Mouse (Mus musculus) erythroblast, embryonic 14.5 days (primary cell): ENCODE results near the gene Golph3l. TPM values are rescaled to one million over a fixed set of nuclear protein-coding genes. Genes with fewer than 3 reads are reported as not detected.

ENCODE experiments used
- H3K27me3 ChIP-seq: 2 replicates; pipeline ENCODE4 v1.6.1; 2012; ENCODE audit warnings: inconsistent platforms; ENCODE audit not compliant: control insufficient read depth
- H3K36me3 ChIP-seq: 2 replicates; pipeline ENCODE4 v1.6.1; 2012; ENCODE audit warnings: mild to moderate bottlenecking, inconsistent platforms; ENCODE audit not compliant: control insufficient read depth
- H3K4me1 ChIP-seq: 2 replicates; pipeline ENCODE4 v1.6.1; 2012; ENCODE audit warnings: inconsistent platforms; ENCODE audit not compliant: control insufficient read depth
- H3K4me3 ChIP-seq: replicated peaks from 2 replicates; pipeline ENCODE3; 2012; ENCODE audit warnings: moderate library complexity, mild to moderate bottlenecking, inconsistent platforms
- H3K9me3 ChIP-seq: 2 replicates; pipeline ENCODE4 v1.6.1; 2012; ENCODE audit warnings: low read length, inconsistent platforms, mixed read lengths; ENCODE audit not compliant: control insufficient read depth
- GATA1 ChIP-seq: IDR thresholded peaks from 2 replicates; pipeline ENCODE4 v1.6.1; 2012; ENCODE audit warnings: low read length, inconsistent platforms, mixed read lengths
- TAL1 ChIP-seq: IDR thresholded peaks from 3 replicates; pipeline ENCODE4 v1.6.1; 2012; ENCODE audit warnings: low read length, inconsistent platforms, mixed read lengths
- polyA plus RNA-seq: library from polyadenylated mRNA; stranded (reverse); fragments of >175 nt; gene quantifications from 2 replicates; pipeline ENCODE4 v1.2.3, GENCODE M21; 2012

The Golph3l gene
- polyA plus RNA-seq, 1 experiment: 0.99 TPM

DNA sequence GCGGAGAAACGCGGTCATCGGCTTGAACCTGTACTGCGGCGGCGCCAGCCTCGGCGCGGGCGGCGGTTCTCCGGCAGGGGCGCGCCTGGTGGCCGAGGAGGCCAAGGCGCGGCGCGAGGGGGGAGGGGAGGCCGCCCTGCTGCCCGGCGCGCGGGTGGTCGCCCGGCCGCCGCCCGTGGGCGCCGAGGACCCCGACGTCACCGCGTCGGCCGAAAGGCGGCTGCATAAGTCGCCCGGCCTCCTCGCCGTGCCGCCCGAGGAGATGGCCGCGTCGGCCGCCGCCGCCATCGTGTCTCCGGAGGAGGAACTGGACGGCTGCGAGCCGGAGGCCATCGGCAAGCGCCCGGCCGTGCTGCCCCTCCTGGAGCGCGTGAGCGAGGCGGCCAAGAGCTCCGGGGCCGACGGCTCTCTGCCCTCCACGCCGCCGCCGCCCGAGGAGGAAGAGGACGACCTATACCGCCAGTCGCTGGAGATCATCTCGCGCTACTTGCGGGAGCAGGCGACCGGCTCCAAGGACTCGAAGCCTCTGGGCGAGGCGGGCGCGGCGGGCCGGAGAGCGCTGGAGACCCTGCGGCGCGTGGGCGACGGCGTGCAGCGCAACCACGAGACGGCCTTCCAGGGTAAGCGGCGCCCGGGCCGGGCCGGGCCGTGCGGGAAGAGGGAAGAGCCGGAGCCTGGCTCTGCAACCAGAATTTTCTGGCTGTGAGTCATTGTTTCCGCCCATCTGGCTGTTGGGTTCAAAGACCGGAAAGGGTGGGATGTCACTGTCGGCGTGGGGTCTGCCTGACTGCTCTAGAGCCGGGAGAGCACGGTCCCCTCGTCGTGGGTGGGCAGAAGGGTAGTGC is 70.4 kb downstream of the Golph3l start:
- Histone ChIP-seq H3K27me3 (no peaks in the 10 kb centered on the region), H3K4me1 (peaks cover 58% of the 10 kb centered on the region), H3K36me3 (peaks cover 61% of the 10 kb centered on the region), H3K9me3 (no peaks in the 10 kb centered on the region), H3K4me3 (peak overlapping the region; percentile 79)
- TF ChIP-seq TAL1 (no peak), GATA1 (no peak)

DNA sequence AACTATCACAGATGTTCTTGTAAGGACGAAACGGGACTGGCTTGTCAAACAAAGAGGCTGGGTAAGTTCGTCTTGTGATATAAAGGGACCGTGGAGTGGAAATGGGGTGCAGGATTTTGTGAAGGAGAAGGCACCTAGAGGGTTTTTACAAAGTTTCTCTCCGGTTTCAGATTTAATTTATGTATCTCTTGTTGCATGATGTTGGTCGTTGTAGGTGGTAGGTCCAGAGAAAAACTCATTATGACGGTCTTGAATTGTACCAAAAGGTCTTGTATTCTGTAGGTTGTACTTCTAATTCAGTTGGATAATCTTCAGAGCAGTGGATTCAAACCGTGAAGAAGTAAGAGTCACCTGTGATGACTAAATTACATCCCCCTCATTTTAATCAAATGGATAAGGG is 71.2 kb downstream of the Golph3l start:
- Histone ChIP-seq H3K4me3 (peak overlapping the region; percentile 79), H3K9me3 (no peaks in the 10 kb centered on the region), H3K36me3 (peaks cover 70% of the 10 kb centered on the region), H3K4me1 (peaks cover 67% of the 10 kb centered on the region), H3K27me3 (no peaks in the 10 kb centered on the region)
- no peak for TF ChIP-seq GATA1
- TF ChIP-seq TAL1: no peak

DNA sequence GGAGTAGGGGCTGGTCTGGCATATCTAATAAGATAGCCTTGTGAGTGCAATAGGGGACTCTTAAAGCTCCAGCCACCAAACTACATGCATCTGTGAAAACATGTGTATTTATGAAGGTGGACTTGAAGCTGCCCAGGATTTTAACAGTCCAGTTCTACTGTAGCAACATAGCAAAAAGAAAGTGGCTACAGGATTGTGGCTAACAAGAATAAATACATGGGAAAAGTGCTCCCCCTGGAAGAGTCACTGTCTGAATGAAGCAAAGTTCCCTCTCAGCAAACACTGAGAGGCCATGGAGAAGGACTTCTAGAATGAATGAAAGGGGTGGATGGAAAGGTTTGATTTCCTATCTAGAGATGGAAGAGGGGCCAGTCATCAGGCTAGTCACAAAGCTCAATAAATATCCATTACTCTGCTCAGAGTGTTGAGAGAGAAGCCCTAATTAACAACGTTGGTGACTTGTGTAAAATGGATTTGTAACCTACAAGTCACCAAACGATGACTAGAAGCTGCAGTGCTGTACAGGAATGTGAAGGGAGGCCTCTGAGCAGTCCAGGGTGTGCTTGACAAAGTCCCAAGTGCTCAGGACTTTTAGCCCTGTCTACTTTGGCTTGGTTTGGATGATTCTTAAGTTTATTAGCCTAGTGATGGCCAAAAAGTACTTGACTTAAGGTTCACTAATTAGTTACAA is 72.2 kb downstream of the Golph3l start:
- Histone ChIP-seq H3K36me3 (peaks cover 74% of the 10 kb centered on the region), H3K4me3 (peak overlapping the region; percentile 79), H3K4me1 (peaks cover 75% of the 10 kb centered on the region), H3K9me3 (no peaks in the 10 kb centered on the region), H3K27me3 (no peaks in the 10 kb centered on the region)
- TF ChIP-seq TAL1 (no peak), GATA1 (no peak)

DNA sequence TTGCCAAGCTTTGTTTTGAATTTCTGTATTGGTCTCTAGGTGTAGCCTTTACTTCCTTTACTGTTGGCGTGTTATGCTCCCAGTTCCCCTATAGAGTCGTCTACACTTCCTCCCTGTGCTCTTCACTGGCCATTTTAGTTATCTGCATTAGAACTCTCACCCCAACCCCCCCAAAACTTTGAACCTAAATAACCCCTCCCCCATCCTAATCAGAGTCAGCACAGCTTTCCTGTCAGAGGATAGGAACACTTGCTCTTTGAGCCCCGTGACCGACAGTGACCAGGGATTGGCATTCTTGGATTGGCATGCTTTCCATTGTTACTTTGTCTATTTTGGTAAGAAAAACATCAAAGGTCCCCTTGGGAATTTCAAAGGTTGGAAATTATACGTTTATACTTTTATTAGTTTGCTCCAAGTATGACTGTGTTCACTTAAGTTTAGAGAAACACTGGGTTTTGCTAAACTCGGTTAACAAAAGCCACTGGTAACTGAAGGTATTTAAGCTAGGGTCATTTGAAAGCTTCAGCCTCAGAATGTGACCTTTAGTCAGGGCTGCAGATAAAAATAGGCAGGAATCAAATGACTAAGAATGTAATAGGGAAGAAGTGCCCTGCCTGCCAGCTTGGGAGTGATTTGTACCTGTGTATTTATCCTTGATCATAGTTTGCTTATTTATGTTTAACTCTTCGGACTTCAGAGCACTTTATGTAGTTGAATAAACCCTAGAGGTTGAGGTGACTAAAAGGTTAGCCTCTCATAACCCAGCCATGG is 73.4 kb downstream of the Golph3l start:
- H3K4me1 ChIP-seq: peaks cover 78% of the 10 kb centered on the region
- H3K4me3 ChIP-seq: peak overlapping the region; percentile 79
- no peaks in the 10 kb centered on the region for H3K9me3 ChIP-seq
- peaks cover 84% of the 10 kb centered on the region for H3K36me3 ChIP-seq
- TF ChIP-seq TAL1: no peak
- no peak for TF ChIP-seq GATA1
- H3K27me3 ChIP-seq: no peaks in the 10 kb centered on the region

DNA sequence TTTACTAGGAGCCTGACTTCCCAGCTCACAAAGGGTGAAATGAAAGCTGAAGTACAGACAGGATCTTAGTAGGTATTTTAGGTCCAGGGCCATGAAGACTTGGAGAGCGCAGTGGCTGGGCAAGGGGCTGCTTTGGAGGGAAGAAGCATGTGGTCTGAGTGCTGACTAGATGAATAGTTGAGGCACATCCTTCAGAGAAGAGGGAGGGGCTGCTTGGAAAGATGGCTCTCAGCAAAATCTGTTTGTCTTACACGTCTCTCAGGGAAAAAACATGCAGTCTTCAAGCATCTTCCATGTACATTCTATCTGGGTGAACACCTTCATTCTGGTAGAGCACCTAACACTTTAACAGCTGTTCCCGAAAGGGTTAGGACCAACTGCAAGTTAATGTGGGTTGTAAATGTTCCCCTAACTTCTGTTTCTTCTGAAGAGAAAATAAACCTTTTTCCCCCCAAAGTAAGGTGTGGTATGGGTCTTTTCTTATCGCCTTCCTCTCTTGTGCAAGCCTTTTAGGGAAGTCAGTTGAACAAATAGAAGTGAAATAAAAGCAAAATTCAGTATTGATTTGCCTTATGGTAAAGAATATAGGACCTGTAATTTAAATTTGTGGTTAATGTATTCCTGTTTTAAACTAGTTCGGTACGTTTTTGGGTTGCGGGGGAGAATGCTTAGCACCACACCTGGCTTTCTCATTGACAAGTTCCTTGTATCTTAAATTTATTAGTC is 74.2 kb downstream of the Golph3l start:
- peaks cover 78% of the 10 kb centered on the region for H3K4me1 ChIP-seq
- H3K4me3 ChIP-seq: peak overlapping the region; percentile 79
- TF ChIP-seq TAL1 (no peak), GATA1 (no peak)
- peaks cover 88% of the 10 kb centered on the region for H3K36me3 ChIP-seq
- no peaks in the 10 kb centered on the region for H3K27me3 ChIP-seq
- H3K9me3 ChIP-seq: no peaks in the 10 kb centered on the region

DNA sequence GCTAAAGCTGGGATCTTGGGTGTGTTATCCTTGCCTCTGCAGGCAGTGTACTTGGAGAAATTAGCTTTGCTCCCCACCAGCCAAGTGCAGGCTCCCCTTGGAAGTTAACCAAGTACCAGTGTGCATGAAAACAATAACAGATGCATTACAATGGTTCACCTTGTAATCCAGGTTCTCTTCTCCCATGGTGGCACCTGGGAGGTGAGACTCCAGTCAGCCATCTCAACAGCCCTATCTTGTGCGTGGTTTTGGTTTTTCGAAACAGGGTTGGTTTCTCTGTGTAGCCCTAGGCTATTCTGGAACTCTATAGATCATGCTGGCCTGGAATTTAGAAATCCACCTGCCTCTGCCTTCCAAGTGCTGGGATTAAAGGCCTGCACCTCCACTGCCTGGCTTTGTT is 74.8 kb downstream of the Golph3l start:
- Histone ChIP-seq H3K4me3 (peak overlapping the region; percentile 13), H3K4me1 (peaks cover 81% of the 10 kb centered on the region), H3K27me3 (no peaks in the 10 kb centered on the region), H3K36me3 (peaks cover 94% of the 10 kb centered on the region), H3K9me3 (no peaks in the 10 kb centered on the region)
- TF ChIP-seq TAL1 (no peak), GATA1 (no peak)

DNA sequence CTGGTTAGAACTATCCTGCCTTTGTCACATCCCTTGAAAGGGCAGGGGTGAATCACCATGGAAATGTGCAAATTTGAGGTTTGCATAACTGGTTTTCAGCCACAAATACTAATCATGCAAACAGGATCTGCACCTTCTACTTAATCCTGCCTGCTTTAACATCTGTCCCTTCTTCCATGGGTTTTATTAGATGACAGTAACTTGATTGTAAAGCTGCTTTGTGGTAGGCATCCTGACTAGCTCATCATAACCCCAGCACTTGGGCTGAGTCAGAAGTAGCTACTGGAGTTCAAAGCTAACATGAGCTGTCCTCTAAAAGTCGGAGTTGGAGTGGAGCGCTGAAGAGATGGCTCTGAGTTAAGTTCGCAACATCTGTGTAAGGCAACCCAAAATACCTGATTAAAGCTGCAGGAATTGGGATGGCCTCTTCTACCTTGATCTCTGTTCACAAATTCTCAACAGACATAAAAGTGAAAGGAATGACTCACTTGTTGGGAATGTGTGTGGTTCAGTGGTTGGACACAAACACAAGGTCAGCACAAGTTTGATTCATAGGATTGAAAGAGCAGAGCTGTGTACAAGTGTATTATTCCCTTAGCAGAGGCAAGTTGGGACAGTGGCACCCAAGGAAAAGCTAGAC is 75.4 kb downstream of the Golph3l start:
- Histone ChIP-seq H3K36me3 (peaks cover 98% of the 10 kb centered on the region), H3K4me3 (peak overlapping the region; percentile 13), H3K4me1 (peaks cover 87% of the 10 kb centered on the region), H3K9me3 (no peaks in the 10 kb centered on the region), H3K27me3 (no peaks in the 10 kb centered on the region)
- TF ChIP-seq GATA1 (no peak), TAL1 (no peak)

DNA sequence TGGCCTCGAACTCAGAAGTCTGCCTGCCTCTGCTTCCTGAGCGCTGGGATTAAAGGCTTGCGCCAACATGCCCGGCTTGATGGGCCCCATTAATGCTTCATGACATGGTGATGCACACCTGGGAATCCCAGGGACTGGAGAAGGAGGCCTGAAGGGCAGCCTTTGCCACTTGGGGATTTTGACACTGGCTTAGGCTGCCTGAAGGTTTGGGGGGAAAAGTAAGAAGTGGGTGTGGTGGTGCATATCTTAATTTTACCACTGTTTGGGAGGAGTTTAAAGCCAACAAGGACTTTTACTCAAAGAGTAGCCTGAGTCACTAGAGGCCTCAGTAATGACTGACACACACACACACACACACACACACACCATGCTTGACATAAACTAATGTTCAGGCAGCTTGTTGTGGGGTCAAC is 76.2 kb downstream of the Golph3l start:
- Histone ChIP-seq H3K36me3 (peaks cover 98% of the 10 kb centered on the region), H3K9me3 (no peaks in the 10 kb centered on the region), H3K4me1 (peaks cover 95% of the 10 kb centered on the region), H3K27me3 (no peaks in the 10 kb centered on the region), H3K4me3 (peak overlapping the region; percentile 40)
- no peak for TF ChIP-seq GATA1
- TF ChIP-seq TAL1: no peak
